Mouse (Mus musculus) kidney, adult 2 months (tissue): ENCODE data around the gene Bod1. TPM values are rescaled to one million over a fixed set of nuclear protein-coding genes. Genes with fewer than 3 reads are reported as not detected.
A peak's percentile ranks its signal among the peaks of the same experiment; 100 is the strongest.

Experiments used
- DNase-seq: peaks from one replicate; pipeline ENCODE4 v3.0.0; 2021
- H3K27ac ChIP-seq: fragments of 200-500 bp; 2 replicates; pipeline ENCODE4 v1.5.1; 2012; ENCODE audit warnings: low read depth, low read length, control low read depth, inconsistent platforms; ENCODE audit not compliant: insufficient read depth
- H3K27me3 ChIP-seq: fragments of 200-500 bp; replicated peaks from 2 replicates; pipeline ENCODE4 v1.6.1; 2012; ENCODE audit warnings: mild to moderate bottlenecking, moderate library complexity, low read length, inconsistent platforms; ENCODE audit not compliant: control insufficient read depth, insufficient read depth
- H3K36me3 ChIP-seq: fragments of 200-500 bp; 2 replicates; pipeline ENCODE4 v1.6.1; 2012; ENCODE audit warnings: mild to moderate bottlenecking, moderate library complexity, low read length, inconsistent platforms; ENCODE audit not compliant: control insufficient read depth, insufficient read depth
- H3K4me1 ChIP-seq: fragments of 200-500 bp; 2 replicates; pipeline ENCODE4 v1.6.1; 2011; ENCODE audit warnings: low read length; ENCODE audit not compliant: control insufficient read depth, insufficient read depth
- H3K4me3 ChIP-seq: fragments of 200-500 bp; 2 replicates; pipeline ENCODE4 v1.5.1; 2011; ENCODE audit warnings: mild to moderate bottlenecking, low read depth, low read length, control low read depth; ENCODE audit not compliant: insufficient read depth
- CTCF ChIP-seq: fragments of 200-500 bp; conservative IDR thresholded peaks from 2 replicates; pipeline ENCODE4 v1.5.1; 2011; ENCODE audit warnings: low read depth, mild to moderate bottlenecking, control low read depth, low read length, moderate library complexity, mixed read lengths; ENCODE audit not compliant: insufficient read depth, insufficient read length
- POLR2A ChIP-seq: fragments of 200-500 bp; IDR thresholded peaks from one replicate; pipeline ENCODE4 v1.6.1; 2011; ENCODE audit warnings: low read depth, low read length, control low read depth
- WGBS: fragments of 180-500 bp; shearing (Covaris S2); methylation state at CpG from one replicate; pipeline ENCODE4 v1.1.7; 2018; 5-methylcytosine and 5-hydroxymethylcytosine counted together
- polyA plus RNA-seq: library from polyadenylated mRNA; depleted of rRNA; stranded (reverse); fragments of >200 nt; gene quantifications from 2 replicates; pipeline ENCODE4 v1.2.3, GENCODE M21; 2012

Gene Bod1
- polyA plus RNA-seq, 1 experiment = 137 TPM

DNA sequence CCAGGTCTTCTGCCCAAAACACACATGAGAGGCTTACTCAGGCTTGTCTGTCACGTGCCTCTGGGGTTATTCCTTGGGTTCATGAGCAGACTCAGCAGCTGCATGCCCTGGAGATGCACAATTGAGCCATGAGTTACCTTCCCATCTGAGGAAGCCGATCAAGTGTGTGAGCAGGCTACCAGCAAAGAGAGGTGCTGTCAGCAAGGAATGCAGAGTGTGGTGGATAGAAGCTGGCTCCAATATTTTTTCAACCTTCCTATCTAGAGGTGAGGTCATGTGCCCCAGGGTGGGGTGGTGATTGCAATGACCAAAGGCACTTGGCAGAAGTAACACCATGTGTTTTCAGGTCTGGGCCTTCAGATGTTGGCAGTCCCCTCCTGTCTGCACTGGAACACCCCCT, 22.2 kb downstream of the Bod1 start:
- WGBS = 61% methylated on average over 2 of the region's 2 CpGs
- H3K27me3 ChIP-seq = no peaks in the 10 kb centered on the region
- TF ChIP-seq CTCF (no peak), POLR2A (no peak)
- no peak for DNase-seq
- no peak overlapping the region for H3K27ac ChIP-seq
- H3K4me3 ChIP-seq = no peak overlapping the region
- H3K4me1 ChIP-seq = no peaks in the 10 kb centered on the region
- no peaks in the 10 kb centered on the region for H3K36me3 ChIP-seq

DNA sequence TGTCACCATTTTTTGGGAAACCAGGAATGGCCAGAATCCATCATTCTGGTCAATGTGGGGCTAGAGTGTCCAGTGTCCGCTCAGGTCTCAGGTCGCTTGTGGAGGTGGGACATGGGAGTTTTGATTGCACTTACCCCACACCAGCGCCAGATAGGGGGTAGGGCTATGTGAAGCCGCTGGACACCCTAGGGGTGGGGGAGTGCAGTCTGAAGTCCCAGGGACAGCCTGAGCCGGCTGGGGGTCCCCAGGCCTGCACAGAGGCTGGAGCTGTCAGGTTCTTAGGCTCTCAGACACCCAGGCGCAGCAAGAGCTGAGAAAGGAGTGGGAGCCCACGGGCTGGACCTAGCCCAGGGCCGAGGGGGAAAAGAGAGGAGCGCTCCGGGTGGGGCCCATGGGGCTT, 24.4 kb downstream of the Bod1 start:
- H3K4me1 ChIP-seq = no peaks in the 10 kb centered on the region
- no peak overlapping the region for H3K4me3 ChIP-seq
- TF ChIP-seq POLR2A (no peak), CTCF (no peak)
- no peak overlapping the region for H3K27ac ChIP-seq
- H3K36me3 ChIP-seq = no peaks in the 10 kb centered on the region
- WGBS = 88% methylated on average over 10 of the region's 10 CpGs
- DNase-seq = no peak
- no peaks in the 10 kb centered on the region for H3K27me3 ChIP-seq

DNA sequence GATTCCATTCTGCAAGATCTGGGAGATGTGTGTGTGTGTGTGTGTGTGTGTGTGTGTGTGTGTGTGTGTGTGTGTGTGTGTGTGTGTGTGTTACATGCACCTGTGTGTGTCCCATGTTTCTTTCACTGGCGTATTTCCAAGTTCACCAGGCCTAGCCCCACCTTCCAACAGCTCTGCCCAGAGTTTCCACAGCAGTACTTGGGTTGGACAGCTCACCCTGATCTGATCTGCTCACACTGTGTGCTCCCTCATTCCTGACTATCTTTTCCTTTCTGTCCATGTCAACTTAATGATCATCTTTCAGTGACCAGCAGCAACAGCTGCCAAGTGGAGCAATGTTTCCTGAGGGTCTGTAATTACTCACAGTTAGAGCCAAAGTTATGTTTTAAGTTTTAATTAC, 25.1 kb downstream of the Bod1 start:
- 88% methylated on average over 1 of the region's 1 CpGs for WGBS
- H3K36me3 ChIP-seq = no peaks in the 10 kb centered on the region
- TF ChIP-seq POLR2A (no peak), CTCF (no peak)
- no peak for DNase-seq
- H3K27me3 ChIP-seq = no peaks in the 10 kb centered on the region
- no peak overlapping the region for H3K4me3 ChIP-seq
- no peaks in the 10 kb centered on the region for H3K4me1 ChIP-seq
- no peak overlapping the region for H3K27ac ChIP-seq

DNA sequence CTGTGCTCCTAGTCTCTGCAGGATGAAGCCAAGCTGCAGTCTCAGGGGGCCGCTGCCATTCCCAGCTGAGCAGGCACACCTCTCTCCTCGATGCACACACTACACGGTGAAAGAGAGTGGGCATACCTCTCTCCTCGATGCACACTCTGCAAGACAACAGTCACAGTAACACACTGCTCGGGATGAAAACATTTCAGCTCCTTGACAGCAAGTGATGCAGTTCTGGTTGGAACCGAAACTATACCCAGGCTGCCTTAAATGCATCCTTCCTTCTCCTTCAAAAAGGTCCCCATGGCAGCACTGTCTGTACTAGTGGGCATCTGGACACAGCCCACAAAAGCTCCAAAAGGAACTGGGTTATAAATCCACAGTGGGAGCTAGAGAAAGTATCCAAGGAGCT, 28.6 kb downstream of the Bod1 start:
- Histone ChIP-seq H3K27ac (no peak overlapping the region), H3K36me3 (no peaks in the 10 kb centered on the region), H3K4me3 (no peak overlapping the region), H3K4me1 (no peaks in the 10 kb centered on the region), H3K27me3 (no peaks in the 10 kb centered on the region)
- WGBS = 64% methylated on average over 6 of the region's 6 CpGs
- TF ChIP-seq POLR2A = no peak
- no peak for TF ChIP-seq CTCF
- DNase-seq = no peak

DNA sequence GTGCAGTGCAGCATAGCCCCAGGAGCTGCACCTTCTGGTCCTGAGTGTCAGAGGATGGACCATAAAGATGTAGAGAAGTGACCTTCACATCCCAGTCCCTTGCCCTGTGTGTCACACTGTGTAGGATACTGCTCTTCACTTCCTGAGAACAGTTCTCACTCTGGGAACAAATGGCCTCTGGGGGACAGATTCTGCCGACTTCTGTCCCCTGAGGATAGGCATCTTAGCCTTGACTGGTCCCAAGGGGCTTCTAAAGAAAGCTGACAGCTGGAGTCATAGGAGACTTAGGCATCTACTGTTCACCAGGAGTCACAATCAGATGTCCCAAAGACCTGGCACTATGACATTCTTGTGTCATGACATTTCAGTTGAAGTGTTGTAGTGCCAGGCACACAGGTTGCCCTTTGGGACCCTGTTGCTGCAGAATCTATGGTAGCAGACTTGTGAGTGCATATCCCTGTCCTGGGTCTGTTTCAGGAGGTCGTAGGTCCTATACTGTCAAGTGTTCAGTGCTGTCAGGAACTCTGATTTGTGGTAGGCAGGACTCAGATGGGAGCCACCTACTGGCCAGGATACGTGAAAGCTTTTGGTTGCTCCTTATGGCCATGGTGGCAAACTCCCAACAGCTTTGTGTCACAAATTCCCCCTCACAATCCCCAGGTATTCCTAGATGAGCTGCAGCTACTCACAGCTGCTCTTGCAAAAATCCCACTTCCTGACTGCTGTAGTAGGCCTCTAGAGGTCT, 30.4 kb downstream of the Bod1 start:
- H3K27ac ChIP-seq = no peak overlapping the region
- 44% methylated on average over 3 of the region's 3 CpGs for WGBS
- peak; percentile 19 for DNase-seq
- TF ChIP-seq CTCF = no peak; the same call in 1 of the 2 replicates
- no peak for TF ChIP-seq POLR2A
- H3K4me3 ChIP-seq = no peak overlapping the region
- no peaks in the 10 kb centered on the region for H3K27me3 ChIP-seq
- H3K4me1 ChIP-seq = no peaks in the 10 kb centered on the region
- H3K36me3 ChIP-seq = no peaks in the 10 kb centered on the region

DNA sequence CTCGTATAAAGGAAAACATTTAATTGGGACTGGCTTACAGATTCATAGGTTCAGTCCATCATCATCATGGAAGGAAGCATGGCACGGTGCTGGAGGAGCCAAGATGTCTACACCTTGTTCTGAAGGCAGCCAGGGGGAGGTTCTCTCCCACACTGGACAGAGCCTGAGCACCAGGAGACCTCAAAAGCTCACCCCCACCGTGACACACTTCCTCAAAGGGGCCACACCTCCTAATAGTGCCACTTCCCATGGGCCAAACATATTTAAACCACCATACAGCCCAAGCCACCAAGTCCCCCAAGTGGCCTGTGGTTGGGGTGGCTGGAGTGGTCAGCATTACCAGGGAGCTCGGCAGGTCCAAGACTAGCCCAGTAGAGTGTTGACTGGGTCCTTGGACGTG, 31.5 kb downstream of the Bod1 start:
- no peaks in the 10 kb centered on the region for H3K36me3 ChIP-seq
- no peak for DNase-seq
- WGBS = 85% methylated on average over 5 of the region's 5 CpGs

DNA sequence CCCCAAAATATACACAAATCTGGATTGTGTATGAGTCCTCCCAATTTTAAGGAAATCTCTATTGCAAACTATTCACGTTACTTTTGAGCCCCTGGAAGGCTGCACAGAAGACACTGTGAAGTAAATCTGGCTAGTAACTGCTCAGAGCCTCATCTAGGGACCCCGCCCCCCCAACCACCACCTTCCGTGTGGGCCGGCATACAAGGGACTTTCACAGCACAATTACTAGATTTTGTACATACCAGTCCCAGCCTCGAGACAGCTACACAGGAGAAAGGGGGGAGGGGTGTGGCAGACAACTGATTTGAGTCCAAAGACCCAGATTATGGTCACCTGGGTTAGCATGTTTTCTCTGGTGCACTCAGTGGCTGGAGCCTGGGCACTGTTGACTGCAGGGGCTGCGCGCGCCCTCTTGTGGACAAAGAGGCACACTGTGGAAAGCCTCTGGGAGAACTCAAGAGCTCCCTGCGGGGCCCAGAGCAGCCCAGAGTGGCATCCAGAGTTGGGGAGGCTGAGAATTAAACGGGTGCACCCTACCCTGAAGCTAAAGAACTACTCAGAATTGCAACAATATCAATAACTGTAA, 33.8 kb downstream of the Bod1 start:
- WGBS = 31% methylated on average over 10 of the region's 10 CpGs
- no peak overlapping the region for H3K27ac ChIP-seq
- no peaks in the 10 kb centered on the region for H3K4me1 ChIP-seq
- no peaks in the 10 kb centered on the region for H3K27me3 ChIP-seq
- no peak overlapping the region for H3K4me3 ChIP-seq
- TF ChIP-seq POLR2A (no peak), CTCF (peak; percentile 75)
- no peaks in the 10 kb centered on the region for H3K36me3 ChIP-seq
- DNase-seq = peak; percentile 81

More for the DNA sequence above, 31.5 kb downstream of the Bod1 start:
- Histone ChIP-seq H3K4me1 (no peaks in the 10 kb centered on the region), H3K27me3 (no peaks in the 10 kb centered on the region), H3K4me3 (no peak overlapping the region), H3K27ac (no peak overlapping the region)
- TF ChIP-seq POLR2A = no peak
- TF ChIP-seq CTCF = no peak
